Mouse (Mus musculus): Measurements from ENCODE around the gene Stn1.

- TF ChIP-seq CTCF (IDR thresholded peaks at IDR 0.05; ENCODE audit: low read depth) (no peak), EP300 (IDR thresholded peaks at IDR 0.05; ENCODE audit: low read depth) (no peak)
These were observed 64.4 kb downstream of the Stn1 start for GRCm38 (mm10) chr19:47472881-47473400.

Measured in liver, embryonic 14.5 days (tissue).